Mouse (Mus musculus) T-helper 1 cell (primary cell): Measurements from ENCODE around the gene Dus2.
"Not testable (repeated sequence)": the region's sequence is repeated elsewhere in the genome, so short reads cannot be mapped to it uniquely, and the experiment has no call there.

Experiments
- in situ Hi-C: fragments of 300-600 bp; cut with MboI, MseI; formaldehyde crosslinking; loops from one replicate; pipeline ENCODE4 v1.15.1; 2025; ENCODE audit warnings: high pct_unique_total_duplicates

Dus2 gene

GRCm38 (mm10) chr8:105988546-105988945, 2.6 kb upstream of the Dus2 start:
- in situ Hi-C loops = loop anchor here (5.0 kb wide), 1 partner anchor 34 kb away; no protein-coding TSS in a partner anchor

GRCm38 (mm10) chr8:105991546-105991945, 409 bp downstream of the Dus2 start:
- in situ Hi-C loops = no loop called here

- in situ Hi-C loops = no loop called here
Measured at GRCm38 (mm10) chr8:105992499-105992898, 1.4 kb downstream of the Dus2 start.

GRCm38 (mm10) chr8:105993226-105993625, 2.1 kb downstream of the Dus2 start:
- in situ Hi-C loops = no loop called here

GRCm38 (mm10) chr8:105996359-105996758, 5.2 kb downstream of the Dus2 start:
- in situ Hi-C loops = no loop called here

GRCm38 (mm10) chr8:105998971-105999370, 7.8 kb downstream of the Dus2 start:
- in situ Hi-C loops = no loop called here

GRCm38 (mm10) chr8:106001908-106002307, 10.8 kb downstream of the Dus2 start:
- in situ Hi-C loops = no loop called here

- in situ Hi-C loops = no loop called here
Measured at GRCm38 (mm10) chr8:106004538-106005207, 13.5 kb downstream of the Dus2 start.

- in situ Hi-C loops = no loop called here
Measured at GRCm38 (mm10) chr8:106005875-106006274, 14.7 kb downstream of the Dus2 start, which contains the start of gene Dpep2nb. TSS of gene Dpep2nb (minus strand) at chr8:106005975.

- in situ Hi-C loops = no loop called here
Measured at GRCm38 (mm10) chr8:106006413-106006812, 15.3 kb downstream of the Dus2 start.

GRCm38 (mm10) chr8:106007135-106007534, 16.0 kb downstream of the Dus2 start:
- in situ Hi-C loops = no loop called here

- in situ Hi-C loops = not testable (repeated sequence)
Measured at GRCm38 (mm10) chr8:106007891-106008290, 16.8 kb downstream of the Dus2 start.

- in situ Hi-C loops = no loop called here
Measured at GRCm38 (mm10) chr8:106010748-106011642, 19.9 kb downstream of the Dus2 start.

GRCm38 (mm10) chr8:106011643-106011986, 20.5 kb downstream of the Dus2 start, which contains the start of gene Ddx28:
TSS of gene Ddx28 (minus strand) at chr8:106011882.
- in situ Hi-C loops = no loop called here

GRCm38 (mm10) chr8:106012203-106012602, 21.1 kb downstream of the Dus2 start:
- in situ Hi-C loops = not testable (repeated sequence)

- in situ Hi-C loops = no loop called here
Measured at GRCm38 (mm10) chr8:106016284-106016683, 25.1 kb downstream of the Dus2 start.

GRCm38 (mm10) chr8:106017130-106017529, 26.0 kb downstream of the Dus2 start:
- in situ Hi-C loops = no loop called here

GRCm38 (mm10) chr8:106018039-106018438, 26.9 kb downstream of the Dus2 start:
- in situ Hi-C loops = no loop called here

- in situ Hi-C loops = loop anchor here (5.0 kb wide), 1 partner anchor 35 kb away; no protein-coding TSS in a partner anchor
Measured at GRCm38 (mm10) chr8:106022483-106022882, 31.3 kb downstream of the Dus2 start.

- in situ Hi-C loops = no loop called here
Measured at GRCm38 (mm10) chr8:106038721-106039120, 47.6 kb downstream of the Dus2 start.

- in situ Hi-C loops = no loop called here
Measured at GRCm38 (mm10) chr8:106039605-106040004, 48.5 kb downstream of the Dus2 start.

GRCm38 (mm10) chr8:106040218-106040617, 49.1 kb downstream of the Dus2 start:
- in situ Hi-C loops = no loop called here

GRCm38 (mm10) chr8:106043055-106043454, 51.9 kb downstream of the Dus2 start:
- in situ Hi-C loops = no loop called here
